Mouse (Mus musculus) stomach, postnatal 0 days (tissue): ENCODE data around the gene Slc39a9. TPM values are rescaled to one million over a fixed set of nuclear protein-coding genes. Genes with fewer than 3 reads are reported as not detected.

ENCODE experiments used
- ATAC-seq: fragments of 200-750 bp; cut with Nextera tagmentation; 2 replicates; pipeline ENCODE4 v1.8.0; 2017; ENCODE audit not compliant: low FRiP score, low TSS enrichment
- DNase-seq: peaks from one replicate; pipeline ENCODE4 v3.0.0-alpha.2; 2016; ENCODE audit warnings: low spot score
- H3K27ac ChIP-seq: fragments of 300-500 bp; sonication (generic); replicated peaks from 2 replicates; pipeline ENCODE4 v1.5.1; 2014; ENCODE audit warnings: mild to moderate bottlenecking, control low read depth
- H3K27me3 ChIP-seq: fragments of 300-500 bp; sonication (generic); 2 replicates; pipeline ENCODE4 v1.6.1; 2014; ENCODE audit warnings: low read length; ENCODE audit not compliant: control insufficient read depth, insufficient read depth
- H3K36me3 ChIP-seq: fragments of 300-500 bp; sonication (generic); 2 replicates; pipeline ENCODE4 v1.6.1; 2014; ENCODE audit warnings: low read length, mixed read lengths; ENCODE audit not compliant: control insufficient read depth, insufficient read depth
- H3K4me1 ChIP-seq: fragments of 300-500 bp; sonication (generic); replicated peaks from 2 replicates; pipeline ENCODE4 v1.6.1; 2014; ENCODE audit warnings: antibody characterized with exemption; ENCODE audit not compliant: control insufficient read depth, insufficient read depth
- H3K4me2 ChIP-seq: fragments of 300-500 bp; sonication (generic); replicated peaks from 2 replicates; pipeline ENCODE4 v1.6.1; 2014; ENCODE audit warnings: low read depth, mild to moderate bottlenecking, control low read depth, moderate library complexity
- H3K4me3 ChIP-seq: fragments of 300-500 bp; sonication (generic); 2 replicates; pipeline ENCODE4 v1.5.1; 2014; ENCODE audit warnings: low read depth, low read length, control low read depth
- H3K9ac ChIP-seq: fragments of 300-500 bp; sonication (generic); 2 replicates; pipeline ENCODE4 v1.6.1; 2014; ENCODE audit warnings: mild to moderate bottlenecking, low read length, control low read depth, mixed read lengths
- H3K9me3 ChIP-seq: fragments of 300-500 bp; sonication (generic); 2 replicates; pipeline ENCODE4 v1.6.1; 2016; ENCODE audit warnings: low read length; ENCODE audit not compliant: control insufficient read depth
- CTCF ChIP-seq: IDR thresholded peaks from 2 replicates; pipeline ENCODE4 v1.5.1; 2016; ENCODE audit warnings: antibody characterized with exemption, low read depth, mild to moderate bottlenecking, moderate library complexity
- EP300 ChIP-seq: optimal IDR thresholded peaks from 2 replicates; pipeline ENCODE3; 2016; ENCODE audit warnings: antibody characterized with exemption
- WGBS: fragments of 180-500 bp; shearing (Covaris S2); extraction: QIAGEN DNeasy Blood & Tissue Kit; methylation state at CpG from one replicate; pipeline ENCODE4 v1.1.7; 2014; 5-methylcytosine and 5-hydroxymethylcytosine counted together
- polyA plus RNA-seq: library from polyadenylated mRNA; unstranded; fragments of >200 nt; fragmentation: Nextera tagmentation; extraction: Ambion mirVana; gene quantifications from 2 replicates; pipeline ENCODE4 v1.2.1, GENCODE M21; 2015

Slc39a9 gene
- polyA plus RNA-seq, 1 experiment from 2014 or later, result 15.1 TPM

GRCm38 (mm10) chr12:80728207-80728606 lies 84.5 kb downstream of the Slc39a9 start:
- H3K4me1 ChIP-seq, result no peaks in the 10 kb centered on the region
- H3K27ac ChIP-seq, result no peak overlapping the region
- no peaks in the 10 kb centered on the region for H3K27me3 ChIP-seq
- no peak for TF ChIP-seq EP300
- no peak for TF ChIP-seq CTCF
- no peak for DNase-seq
- H3K36me3 ChIP-seq, result no peaks in the 10 kb centered on the region
- H3K9ac ChIP-seq, result no peak overlapping the region
- no peak overlapping the region for H3K4me2 ChIP-seq
- 43% methylated on average over 1 of the region's 1 CpGs for WGBS
- no peaks in the 10 kb centered on the region for H3K9me3 ChIP-seq
- H3K4me3 ChIP-seq, result no peak overlapping the region
- no peak for ATAC-seq

GRCm38 (mm10) chr12:80728814-80729213 lies 85.1 kb downstream of the Slc39a9 start:
- Histone ChIP-seq H3K27me3 (no peaks in the 10 kb centered on the region), H3K4me2 (no peak overlapping the region), H3K9me3 (no peaks in the 10 kb centered on the region), H3K4me3 (no peak overlapping the region), H3K4me1 (no peaks in the 10 kb centered on the region), H3K9ac (no peak overlapping the region), H3K36me3 (no peaks in the 10 kb centered on the region), H3K27ac (no peak overlapping the region)
- peak; percentile 66 for TF ChIP-seq CTCF
- TF ChIP-seq EP300, result no peak
- 54% methylated on average over 2 of the region's 2 CpGs for WGBS
- ATAC-seq (no peak), DNase-seq (no peak)

GRCm38 (mm10) chr12:80729758-80730530 lies 86.3 kb downstream of the Slc39a9 start:
- TF ChIP-seq CTCF, result no peak
- no peak for TF ChIP-seq EP300
- Histone ChIP-seq H3K36me3 (no peaks in the 10 kb centered on the region), H3K9ac (no peak overlapping the region), H3K27me3 (no peaks in the 10 kb centered on the region), H3K9me3 (no peaks in the 10 kb centered on the region), H3K4me3 (no peak overlapping the region), H3K4me1 (no peaks in the 10 kb centered on the region), H3K27ac (no peak overlapping the region), H3K4me2 (no peak overlapping the region)
- ATAC-seq (peak; percentile 34; the same call in 1 of the 2 replicates), DNase-seq (no peak)
- 63% methylated on average over 12 of the region's 12 CpGs for WGBS

- peak; percentile 83 for ATAC-seq
- 6% methylated on average over 9 of the region's 9 CpGs for WGBS
These were observed 86.9 kb downstream of the Slc39a9 start for GRCm38 (mm10) chr12:80730567-80730966.

More at GRCm38 (mm10) chr12:80730567-80730966, 86.9 kb downstream of the Slc39a9 start:
- Histone ChIP-seq H3K9ac (no peak overlapping the region), H3K27ac (no peak overlapping the region), H3K4me1 (no peaks in the 10 kb centered on the region), H3K9me3 (no peaks in the 10 kb centered on the region), H3K27me3 (no peaks in the 10 kb centered on the region), H3K4me3 (no peak overlapping the region), H3K4me2 (no peak overlapping the region), H3K36me3 (no peaks in the 10 kb centered on the region)
- TF ChIP-seq CTCF (peak; percentile 90), EP300 (no peak)
- DNase-seq, result peak; percentile 76

Other genes starting within 250 kb of the Slc39a9 start
- 5.4 and 7.2 TPM in 2 replicates for gene Dcaf5, start 207.3 kb upstream of the Slc39a9 start, polyA plus RNA-seq
- gene Exd2, start 180.8 kb upstream of the Slc39a9 start, polyA plus RNA-seq, result 9.0 and 10.6 TPM in 2 replicates
- gene Galnt16, start 125.6 kb upstream of the Slc39a9 start, polyA plus RNA-seq, result 6.1 and 6.3 TPM in 2 replicates
- 125 and 131 TPM in 2 replicates for gene Erh, start 458 bp downstream of the Slc39a9 start, polyA plus RNA-seq
- 2.2 and 2.3 TPM in 2 replicates for gene Plekhd1, start 48.7 kb downstream of the Slc39a9 start, polyA plus RNA-seq
- 0.06 and 0.07 TPM in 2 replicates for gene Ccdc177, start 116.8 kb downstream of the Slc39a9 start, polyA plus RNA-seq
- 12.3 and 12.9 TPM in 2 replicates for gene Susd6, start 146.6 kb downstream of the Slc39a9 start, polyA plus RNA-seq